Mouse (Mus musculus) lung, postnatal 0 days (tissue): Measurements from ENCODE around the gene Olfr324.

Experiments
- CTCF ChIP-seq: IDR thresholded peaks from 2 replicates; pipeline ENCODE4 v1.5.1; 2016; ENCODE audit warnings: antibody characterized with exemption, mild to moderate bottlenecking
- EP300 ChIP-seq: IDR thresholded peaks from 2 replicates; pipeline ENCODE4 v1.6.1; 2016; ENCODE audit warnings: antibody characterized with exemption, mild to moderate bottlenecking, control low read depth

GRCm38 (mm10) chr11:58638176-58638701 is 43.3 kb downstream of the Olfr324 start:
- TF ChIP-seq CTCF (no peak), EP300 (no peak)
